Mouse (Mus musculus): ENCODE measurements around the gene Mkln1. TPM values are rescaled to one million over a fixed set of nuclear protein-coding genes. Genes with fewer than 3 reads are reported as not detected.

The Mkln1 gene
- polyA plus RNA-seq, 1 experiment from 2014 or later: 196 TPM

DNA sequence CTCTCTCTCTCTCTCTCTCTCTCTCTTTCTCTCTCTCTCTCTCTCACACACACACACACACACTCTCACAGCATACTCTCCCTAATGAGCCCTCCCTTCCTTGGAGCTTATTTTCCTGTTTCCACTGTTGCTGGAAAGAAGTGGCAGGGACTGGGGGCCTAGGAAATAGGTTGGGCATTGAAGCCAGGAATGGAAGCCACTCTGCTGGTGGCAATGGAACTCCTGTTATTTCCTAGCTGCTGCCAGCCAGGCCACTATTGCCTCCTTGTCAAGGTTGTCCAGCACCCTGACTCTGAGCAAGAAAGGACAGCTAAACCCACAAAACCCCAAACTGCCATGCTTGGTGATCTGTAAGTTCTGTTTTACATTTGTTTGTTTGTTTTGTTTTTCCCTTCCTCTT is 15.0 kb downstream of the Mkln1 start:
- Histone ChIP-seq H3K9ac (ENCODE audit: low read depth, low read length) (no peak overlapping the region), H3K4me1 (replicated peaks; ENCODE audit: control insufficient read depth, insufficient read depth, low read length) (peaks cover 16% of the 10 kb centered on the region), H3K36me3 (ENCODE audit: control insufficient read depth, insufficient read depth, low read length) (no peaks in the 10 kb centered on the region), H3K9me3 (ENCODE audit: control insufficient read depth, low read length) (no peaks in the 10 kb centered on the region), H3K4me2 (no peak overlapping the region), H3K4me3 (ENCODE audit: low read depth, low read length) (no peak overlapping the region), H3K27ac (ENCODE audit: low read depth, low read length) (no peak overlapping the region), H3K27me3 (replicated peaks; ENCODE audit: control insufficient read depth, insufficient read depth, low read length) (no peaks in the 10 kb centered on the region)
- ATAC-seq (replicated peaks; ENCODE audit: low FRiP score) (no peak), DNase-seq (ENCODE audit: low spot score) (no peak)

DNA sequence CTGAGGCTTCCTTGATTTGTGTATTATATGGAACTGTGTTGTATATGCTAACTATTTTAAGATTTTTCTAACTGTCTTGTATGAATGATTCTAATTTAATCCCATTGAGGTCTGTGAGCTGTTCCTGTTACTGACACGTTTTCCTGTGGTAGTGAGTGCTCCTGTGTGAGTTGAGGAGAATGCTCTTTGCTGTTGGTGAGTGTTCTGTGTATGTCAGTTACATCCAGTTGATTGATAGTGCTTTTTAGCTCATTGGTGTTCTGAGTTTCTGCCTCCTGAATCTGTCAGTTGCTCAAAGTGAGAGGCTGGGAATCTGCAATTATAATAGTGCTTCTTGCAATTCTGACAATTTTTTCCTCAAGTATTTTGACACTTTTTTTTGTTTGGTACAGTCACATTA is 15.8 kb downstream of the Mkln1 start:
- Histone ChIP-seq H3K4me1 (replicated peaks; ENCODE audit: control insufficient read depth, insufficient read depth, low read length) (peaks cover 12% of the 10 kb centered on the region), H3K4me3 (ENCODE audit: low read depth, low read length) (no peak overlapping the region), H3K27ac (ENCODE audit: low read depth, low read length) (no peak overlapping the region), H3K9me3 (ENCODE audit: control insufficient read depth, low read length) (no peaks in the 10 kb centered on the region), H3K36me3 (ENCODE audit: control insufficient read depth, insufficient read depth, low read length) (no peaks in the 10 kb centered on the region), H3K4me2 (no peak overlapping the region), H3K27me3 (replicated peaks; ENCODE audit: control insufficient read depth, insufficient read depth, low read length) (no peaks in the 10 kb centered on the region), H3K9ac (ENCODE audit: low read depth, low read length) (no peak overlapping the region)
- DNase-seq (ENCODE audit: low spot score) (no peak), ATAC-seq (replicated peaks; ENCODE audit: low FRiP score) (no peak)
- WGBS: 17% methylated on average over 1 of the region's 1 CpGs

GRCm38 (mm10) chr6:31425428-31425827 is 26.9 kb downstream of the Mkln1 start:
- Histone ChIP-seq H3K4me2 (no peak overlapping the region), H3K4me3 (ENCODE audit: low read depth, low read length) (no peak overlapping the region), H3K27me3 (replicated peaks; ENCODE audit: control insufficient read depth, insufficient read depth, low read length) (no peaks in the 10 kb centered on the region), H3K9me3 (ENCODE audit: control insufficient read depth, low read length) (no peaks in the 10 kb centered on the region), H3K36me3 (ENCODE audit: control insufficient read depth, insufficient read depth, low read length) (no peaks in the 10 kb centered on the region; the same call in 1 of the 2 replicates), H3K9ac (ENCODE audit: low read depth, low read length) (no peak overlapping the region), H3K4me1 (replicated peaks; ENCODE audit: control insufficient read depth, insufficient read depth, low read length) (peaks cover 5% of the 10 kb centered on the region), H3K27ac (ENCODE audit: low read depth, low read length) (no peak overlapping the region)
- ATAC-seq (replicated peaks; ENCODE audit: low FRiP score) (0 out of 2 replicates have a peak, but pooled peaks have one; percentile 15), DNase-seq (ENCODE audit: low spot score) (no peak)
- WGBS: 55% methylated on average over 3 of the region's 3 CpGs

- Histone ChIP-seq H3K9me3 (ENCODE audit: control insufficient read depth, low read length) (no peaks in the 10 kb centered on the region), H3K27me3 (replicated peaks; ENCODE audit: control insufficient read depth, insufficient read depth, low read length) (no peaks in the 10 kb centered on the region), H3K36me3 (ENCODE audit: control insufficient read depth, insufficient read depth, low read length) (peaks cover 15% of the 10 kb centered on the region; the same call in 1 of the 2 replicates), H3K4me3 (ENCODE audit: low read depth, low read length) (no peak overlapping the region), H3K9ac (ENCODE audit: low read depth, low read length) (no peak overlapping the region), H3K4me1 (replicated peaks; ENCODE audit: control insufficient read depth, insufficient read depth, low read length) (no peaks in the 10 kb centered on the region), H3K27ac (ENCODE audit: low read depth, low read length) (no peak overlapping the region), H3K4me2 (no peak overlapping the region)
- ATAC-seq (replicated peaks; ENCODE audit: low FRiP score): no peak
- WGBS: 67% methylated on average over 2 of the region's 2 CpGs
- DNase-seq (ENCODE audit: low spot score): no peak
Measured at GRCm38 (mm10) chr6:31437264-31437663, 38.7 kb downstream of the Mkln1 start.

DNA sequence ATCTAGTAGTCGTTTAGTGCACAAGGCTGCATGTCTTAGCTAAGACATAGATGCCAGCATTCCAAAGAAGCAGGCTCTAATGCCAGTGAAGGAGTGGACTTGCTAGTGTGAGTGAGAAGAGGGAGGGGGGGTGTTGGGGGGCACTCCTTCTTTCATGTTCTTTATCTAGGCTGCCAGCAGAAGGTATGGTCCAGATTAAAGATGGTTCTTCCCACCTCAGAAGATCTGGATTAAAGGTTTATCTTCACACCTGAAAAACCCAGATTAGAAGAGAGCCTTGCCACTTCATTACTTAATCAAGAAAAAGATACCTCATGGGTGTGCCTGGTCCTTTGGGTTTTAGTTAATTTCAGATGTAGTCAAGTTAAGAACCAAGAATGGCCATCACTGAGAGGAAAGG is 46.7 kb downstream of the Mkln1 start:
- H3K36me3 ChIP-seq (ENCODE audit: control insufficient read depth, insufficient read depth, low read length): 0 out of 2 replicates have a peak, but pooled peaks cover 10% of the 10 kb centered on the region
- H3K4me3 ChIP-seq (ENCODE audit: low read depth, low read length): no peak overlapping the region
- H3K27me3 ChIP-seq (replicated peaks; ENCODE audit: control insufficient read depth, insufficient read depth, low read length): no peaks in the 10 kb centered on the region
- H3K27ac ChIP-seq (ENCODE audit: low read depth, low read length): no peak overlapping the region
- H3K4me2 ChIP-seq: no peak overlapping the region
- no peak overlapping the region for H3K9ac ChIP-seq (ENCODE audit: low read depth, low read length)
- 79% methylated on average over 1 of the region's 1 CpGs for WGBS
- H3K4me1 ChIP-seq (replicated peaks; ENCODE audit: control insufficient read depth, insufficient read depth, low read length): no peaks in the 10 kb centered on the region; the same call in 1 of the 2 replicates
- DNase-seq (ENCODE audit: low spot score): no peak
- ATAC-seq (replicated peaks; ENCODE audit: low FRiP score): no peak
- H3K9me3 ChIP-seq (ENCODE audit: control insufficient read depth, low read length): no peaks in the 10 kb centered on the region

DNA sequence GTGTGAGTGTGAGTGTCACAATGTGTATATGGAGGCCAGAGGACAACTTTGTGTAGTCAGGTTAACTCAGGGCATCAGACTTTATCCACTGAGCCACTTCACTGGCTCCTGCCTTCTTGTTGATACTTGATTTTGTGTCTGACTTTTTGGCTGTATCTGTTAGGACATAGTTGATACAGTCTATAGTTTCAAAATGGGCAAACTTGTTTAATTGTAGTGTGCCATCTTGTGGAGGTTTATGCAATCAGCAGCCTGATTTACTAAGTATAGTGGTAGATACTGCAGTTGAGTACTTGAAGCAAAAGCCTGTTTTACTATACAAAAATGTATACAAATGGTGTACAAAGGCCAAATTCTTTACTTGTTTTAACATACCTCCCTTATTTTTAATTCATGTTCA is 55.2 kb downstream of the Mkln1 start:
- Histone ChIP-seq H3K9me3 (ENCODE audit: control insufficient read depth, low read length) (no peaks in the 10 kb centered on the region), H3K9ac (ENCODE audit: low read depth, low read length) (no peak overlapping the region), H3K27me3 (replicated peaks; ENCODE audit: control insufficient read depth, insufficient read depth, low read length) (no peaks in the 10 kb centered on the region), H3K4me3 (ENCODE audit: low read depth, low read length) (no peak overlapping the region), H3K36me3 (ENCODE audit: control insufficient read depth, insufficient read depth, low read length) (0 out of 2 replicates have a peak, but pooled peaks cover 3% of the 10 kb centered on the region), H3K27ac (ENCODE audit: low read depth, low read length) (no peak overlapping the region), H3K4me1 (replicated peaks; ENCODE audit: control insufficient read depth, insufficient read depth, low read length) (no peaks in the 10 kb centered on the region), H3K4me2 (no peak overlapping the region)
- ATAC-seq (replicated peaks; ENCODE audit: low FRiP score): no peak
- no peak for DNase-seq (ENCODE audit: low spot score)

GRCm38 (mm10) chr6:31455376-31455775 is 56.8 kb downstream of the Mkln1 start:
- Histone ChIP-seq H3K4me2 (no peak overlapping the region), H3K27ac (ENCODE audit: low read depth, low read length) (no peak overlapping the region), H3K4me3 (ENCODE audit: low read depth, low read length) (no peak overlapping the region), H3K9me3 (ENCODE audit: control insufficient read depth, low read length) (no peaks in the 10 kb centered on the region), H3K27me3 (replicated peaks; ENCODE audit: control insufficient read depth, insufficient read depth, low read length) (no peaks in the 10 kb centered on the region), H3K4me1 (replicated peaks; ENCODE audit: control insufficient read depth, insufficient read depth, low read length) (no peaks in the 10 kb centered on the region), H3K36me3 (ENCODE audit: control insufficient read depth, insufficient read depth, low read length) (peaks cover 7% of the 10 kb centered on the region), H3K9ac (ENCODE audit: low read depth, low read length) (no peak overlapping the region)
- ATAC-seq (replicated peaks; ENCODE audit: low FRiP score): no peak
- DNase-seq (ENCODE audit: low spot score): no peak
- 95% methylated on average over 2 of the region's 2 CpGs for WGBS

GRCm38 (mm10) chr6:31456988-31457387 is 58.5 kb downstream of the Mkln1 start:
- Histone ChIP-seq H3K9ac (ENCODE audit: low read depth, low read length) (no peak overlapping the region), H3K9me3 (ENCODE audit: control insufficient read depth, low read length) (no peaks in the 10 kb centered on the region), H3K4me2 (no peak overlapping the region), H3K4me1 (replicated peaks; ENCODE audit: control insufficient read depth, insufficient read depth, low read length) (no peaks in the 10 kb centered on the region), H3K27me3 (replicated peaks; ENCODE audit: control insufficient read depth, insufficient read depth, low read length) (no peaks in the 10 kb centered on the region), H3K27ac (ENCODE audit: low read depth, low read length) (no peak overlapping the region), H3K36me3 (ENCODE audit: control insufficient read depth, insufficient read depth, low read length) (peaks cover 7% of the 10 kb centered on the region), H3K4me3 (ENCODE audit: low read depth, low read length) (no peak overlapping the region)
- ATAC-seq (replicated peaks; ENCODE audit: low FRiP score) (no peak), DNase-seq (ENCODE audit: low spot score) (no peak)
- WGBS: 88% methylated on average over 1 of the region's 1 CpGs

- H3K4me3 ChIP-seq (ENCODE audit: low read depth, low read length): no peak overlapping the region
- H3K27me3 ChIP-seq (replicated peaks; ENCODE audit: control insufficient read depth, insufficient read depth, low read length): no peaks in the 10 kb centered on the region
- 94% methylated on average over 6 of the region's 6 CpGs for WGBS
Measured at GRCm38 (mm10) chr6:31469431-31469830, 70.9 kb downstream of the Mkln1 start.

More at GRCm38 (mm10) chr6:31469431-31469830, 70.9 kb downstream of the Mkln1 start:
- DNase-seq (ENCODE audit: low spot score): no peak
- Histone ChIP-seq H3K27ac (ENCODE audit: low read depth, low read length) (no peak overlapping the region), H3K9ac (ENCODE audit: low read depth, low read length) (no peak overlapping the region), H3K36me3 (ENCODE audit: control insufficient read depth, insufficient read depth, low read length) (peaks cover 14% of the 10 kb centered on the region; the same call in 1 of the 2 replicates), H3K4me1 (replicated peaks; ENCODE audit: control insufficient read depth, insufficient read depth, low read length) (no peaks in the 10 kb centered on the region), H3K9me3 (ENCODE audit: control insufficient read depth, low read length) (no peaks in the 10 kb centered on the region), H3K4me2 (no peak overlapping the region)
- no peak for ATAC-seq (replicated peaks; ENCODE audit: low FRiP score)

Data from liver, embryonic 11.5 days (tissue).